Mouse (Mus musculus) spleen, postnatal 0 days (tissue): ENCODE results near the gene Eif4h. TPM values are rescaled to one million over a fixed set of nuclear protein-coding genes. Genes with fewer than 3 reads are reported as not detected.

Source experiments
- polyA plus RNA-seq: library from polyadenylated mRNA; unstranded; fragments of >200 nt; fragmentation: Nextera tagmentation; extraction: Ambion mirVana; gene quantifications from 2 replicates; pipeline ENCODE4 v1.2.1, GENCODE M21; 2015

Eif4h gene
- polyA plus RNA-seq = 221 and 231 TPM in 2 replicates

GRCm38 (mm10) chr5:134639269-134639682 is at the start of gene Eif4h:
Eif4h (minus strand) TSS chr5:134639490.

GRCm38 (mm10) chr5:134688086-134688717 is 48.9 kb upstream of the Eif4h start, which contains the start of gene Limk1:
Limk1 (minus strand) TSS chr5:134688598.

GRCm38 (mm10) chr5:134614802-134615201 is 24.5 kb downstream of the Eif4h start, which contains the start of gene Lat2:
Lat2 (minus strand) TSS chr5:134615025.

GRCm38 (mm10) chr5:134581146-134581545 is 58.1 kb downstream of the Eif4h start, which contains the start of gene Rfc2:
Rfc2 (plus strand) TSS chr5:134581366.

Other genes with a start within 250 kb of the Eif4h start
- gene Gtf2ird1, start 182.8 kb downstream of the Eif4h start, polyA plus RNA-seq = 15.5 and 17.9 TPM in 2 replicates
- 0.89 and 1.3 TPM in 2 replicates for gene Clip2, start 87.1 kb downstream of the Eif4h start, polyA plus RNA-seq
- gene Syna, start 79.3 kb downstream of the Eif4h start, polyA plus RNA-seq = not detected in 2 replicates
- 201 and 213 TPM in 2 replicates for gene Rfc2, start 58.1 kb downstream of the Eif4h start, polyA plus RNA-seq
- 9.2 and 17.8 TPM in 2 replicates for gene Lat2, start 24.5 kb downstream of the Eif4h start, polyA plus RNA-seq
- 1.9 and 3.0 TPM in 2 replicates for gene Limk1, start 49.1 kb upstream of the Eif4h start, polyA plus RNA-seq
- 537 and 634 TPM in 2 replicates for gene Eln, start 107.8 kb upstream of the Eif4h start, polyA plus RNA-seq